Comparison of ENCODE assay signal across 22 mouse cellular contexts in genomic region chr7:130134924-130135365, GRCm38 (mm10).
A peak's percentile ranks its signal among the peaks of the same experiment; 100 is the strongest.
DNase-seq lines count a peak whose midpoint lies in the region; ATAC-seq and TF ChIP-seq lines count a peak whose summit lies in the region.
"Had no signal": no experiment of that assay in that cellular context is flagged by ENCODE, and none has a peak within 500 bp of the region (broad histone marks: within the 10 kb centered on the region; RNA-seq: fewer than 3 reads in every experiment).

No protein-coding gene starts in this region.

- no peaks in the 10 kb centered on the region for H3K36me3 ChIP-seq in lung, embryonic 14.5 days (ENCODE audit: insufficient read depth)
- H3K36me3 ChIP-seq in intestine, embryonic 16.5 days (ENCODE audit: control insufficient read depth, insufficient read depth, low read length): no peaks in the 10 kb centered on the region
- no peaks in the 10 kb centered on the region for H3K36me3 ChIP-seq in kidney, embryonic 15.5 days
- H3K36me3 ChIP-seq: forebrain, embryonic 12.5 days; heart, embryonic 15.5 days; hindbrain, embryonic 12.5 days; limb, embryonic 10.5 days; midbrain, embryonic 12.5 days; neural tube, embryonic 13.5 days had no signal

- H3K4me1 ChIP-seq in lung, embryonic 14.5 days (ENCODE audit: insufficient read depth): no peaks in the 10 kb centered on the region
- no peaks in the 10 kb centered on the region for H3K4me1 ChIP-seq in lung, adult 2 months (ENCODE audit: control insufficient read depth, insufficient read depth, low read length)
- peaks cover 13% of the 10 kb centered on the region for H3K4me1 ChIP-seq in intestine, embryonic 16.5 days (ENCODE audit: control insufficient read depth, insufficient read depth, low read length)
- peaks cover 6% of the 10 kb centered on the region for H3K4me1 ChIP-seq in kidney, embryonic 15.5 days
- H3K4me1 ChIP-seq: forebrain, embryonic 12.5 days had no signal

- DNase-seq in lung, embryonic 14.5 days: peak; percentile 49
- DNase-seq in lung, adult 2 months: no peak
- peak; percentile 75 for DNase-seq in yolk sac, embryonic 10.5 days (ENCODE audit: low spot score)
- no peak for DNase-seq in left cerebral cortex, postnatal 36 days (ENCODE audit: low spot score in 2 of 2)
- DNase-seq in ovary, postnatal 36 days (ENCODE audit: low spot score): no peak
- DNase-seq: cerebellum, adult 2 months; cerebellum, postnatal 36 days; gastrocnemius, postnatal 10 days; heart, adult 2 months; layer of hippocampus, adult 9-11 months; liver, postnatal 0 days; spleen, adult 18-20 months; thymus, postnatal 25 days had no signal

- peak; percentile 77 for ATAC-seq in lung, embryonic 14.5 days (ENCODE audit: insufficient read depth)
- peak; percentile 95 for ATAC-seq in intestine, embryonic 16.5 days
- peak; percentile 82 for ATAC-seq in kidney, embryonic 15.5 days (replicated peaks; ENCODE audit: low FRiP score)
- ATAC-seq: liver, postnatal 0 days had no signal

- H3K27me3 ChIP-seq in lung, embryonic 14.5 days (ENCODE audit: insufficient read depth, low read length): no peaks in the 10 kb centered on the region
- H3K27me3 ChIP-seq in intestine, embryonic 16.5 days (replicated peaks; ENCODE audit: control insufficient read depth, insufficient read depth, low read length): no peaks in the 10 kb centered on the region
- H3K27me3 ChIP-seq in kidney, embryonic 15.5 days: no peaks in the 10 kb centered on the region
- H3K27me3 ChIP-seq: forebrain, embryonic 12.5 days; heart, embryonic 15.5 days; hindbrain, embryonic 12.5 days; neural tube, embryonic 13.5 days had no signal

- TF ChIP-seq POLR2A in lung, adult 2 months (IDR thresholded peaks at IDR 0.05; ENCODE audit: borderline replicate concordance, extremely low read depth, low read depth, low read length): no peak

- intact Hi-C loops in left cerebral cortex, postnatal 36 days (cut with DNase I): no loop called here

- TF ChIP-seq CTCF in lung, embryonic 14.5 days (IDR thresholded peaks at IDR 0.05; ENCODE audit: low read depth): no peak
- TF ChIP-seq CTCF in lung, adult 2 months (IDR thresholded peaks at IDR 0.05; ENCODE audit: insufficient read depth, low read length): no peak

- no peak overlapping the region for H3K4me2 ChIP-seq in lung, embryonic 14.5 days
- peak overlapping the region; percentile 5; the same call in 1 of the 2 replicates for H3K4me2 ChIP-seq in intestine, embryonic 16.5 days (ENCODE audit: low read depth, low read length)
- peak overlapping the region; percentile 38 for H3K4me2 ChIP-seq in kidney, embryonic 15.5 days
- H3K4me2 ChIP-seq: forebrain, embryonic 12.5 days; heart, embryonic 15.5 days; hindbrain, embryonic 12.5 days; midbrain, embryonic 12.5 days; neural tube, embryonic 13.5 days had no signal

- WGBS in lung, embryonic 14.5 days: 37% methylated on average over 3 of the region's 3 CpGs
- 49% methylated on average over 3 of the region's 3 CpGs for WGBS in lung, adult 2 months
- WGBS in intestine, embryonic 16.5 days: 34% methylated on average over 3 of the region's 3 CpGs
- WGBS in kidney, embryonic 15.5 days: 52% methylated on average over 3 of the region's 3 CpGs

- peak overlapping the region; percentile 54; the same call in 1 of the 2 replicates for H3K27ac ChIP-seq in lung, embryonic 14.5 days (ENCODE audit: low read depth)
- peak overlapping the region; percentile 63; the same call in 1 of the 2 replicates for H3K27ac ChIP-seq in intestine, embryonic 16.5 days (ENCODE audit: low read length)
- peak overlapping the region; percentile 81 for H3K27ac ChIP-seq in kidney, embryonic 15.5 days
- H3K27ac ChIP-seq: forebrain, embryonic 12.5 days; heart, adult 2 months; heart, embryonic 15.5 days; hindbrain, embryonic 12.5 days; left cerebral cortex, adult 2 months; limb, embryonic 10.5 days; midbrain, embryonic 12.5 days; neural tube, embryonic 13.5 days had no signal

- no peak overlapping the region for H3K9ac ChIP-seq in lung, embryonic 14.5 days
- no peak overlapping the region for H3K9ac ChIP-seq in intestine, embryonic 16.5 days (ENCODE audit: low read depth, low read length)
- H3K9ac ChIP-seq in kidney, embryonic 15.5 days: no peak overlapping the region
- H3K9ac ChIP-seq: forebrain, embryonic 12.5 days; heart, embryonic 15.5 days; hindbrain, embryonic 12.5 days; liver, postnatal 0 days; midbrain, embryonic 12.5 days; neural tube, embryonic 13.5 days had no signal

- no peaks in the 10 kb centered on the region for H3K9me3 ChIP-seq in lung, embryonic 14.5 days (ENCODE audit: low read depth, low read length)
- H3K9me3 ChIP-seq in intestine, embryonic 16.5 days (ENCODE audit: control insufficient read depth, low read length): no peaks in the 10 kb centered on the region
- H3K9me3 ChIP-seq in kidney, embryonic 15.5 days (replicated peaks): no peaks in the 10 kb centered on the region
- H3K9me3 ChIP-seq: forebrain, embryonic 12.5 days; heart, embryonic 15.5 days; hindbrain, embryonic 12.5 days; limb, embryonic 10.5 days; midbrain, embryonic 12.5 days; neural tube, embryonic 13.5 days had no signal

- no peak overlapping the region for H3K4me3 ChIP-seq in lung, embryonic 14.5 days (ENCODE audit: low read depth, low read length)
- no peak overlapping the region for H3K4me3 ChIP-seq in lung, adult 2 months (replicated peaks; ENCODE audit: extremely low read depth, low read depth, low read length)
- no peak overlapping the region for H3K4me3 ChIP-seq in intestine, embryonic 16.5 days (ENCODE audit: low read length)
- no peak overlapping the region for H3K4me3 ChIP-seq in kidney, embryonic 15.5 days (replicated peaks)
- H3K4me3 ChIP-seq: forebrain, embryonic 12.5 days; heart, adult 2 months; heart, embryonic 15.5 days; hindbrain, embryonic 12.5 days; left cerebral cortex, adult 2 months; limb, embryonic 10.5 days; midbrain, embryonic 12.5 days; neural tube, embryonic 13.5 days had no signal

Comparison
In these comparisons a context has a peak if more than half of its experiments do, and no peak if none do; other contexts are left out.
1. DNase-seq: peak in lung, embryonic 14.5 days (single experiment) and yolk sac, embryonic 10.5 days (single experiment); none in lung, adult 2 months (single experiment), left cerebral cortex, postnatal 36 days (0 of 2) and ovary, postnatal 36 days (single experiment).
2. Peak in every context shown above with its lines, with median percentiles within 50 percentile points of each other: ATAC-seq and H3K27ac ChIP-seq.